ENCODE assay signal across 13 mouse cellular contexts in the genomic region with DNA sequence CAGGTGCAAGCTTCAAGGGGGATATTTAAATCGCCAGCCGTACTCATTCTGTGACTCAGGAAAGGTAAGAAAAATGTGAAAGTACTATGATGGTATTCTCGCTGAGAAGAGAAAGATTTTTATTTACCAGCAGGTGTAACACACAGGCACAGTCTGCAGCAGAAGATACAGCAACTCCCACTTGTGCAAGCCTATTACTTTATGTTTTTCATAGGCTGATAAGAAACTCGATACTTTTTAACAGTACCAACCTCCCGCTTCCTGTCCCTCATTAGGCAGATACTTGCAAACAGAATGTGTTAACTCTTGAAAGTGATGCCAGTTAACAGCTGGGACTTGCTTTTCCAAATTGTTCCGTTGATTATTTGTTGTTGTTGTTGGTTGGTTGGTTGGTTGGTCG. TPM values are rescaled to one million over a fixed set of nuclear protein-coding genes. Genes with fewer than 3 reads are reported as not detected.
A peak's percentile ranks its signal among the peaks of the same experiment; 100 is the strongest.
DNase-seq lines count a peak whose midpoint lies in the region; ATAC-seq and TF ChIP-seq lines count a peak whose summit lies in the region.
"Had no signal": no experiment of that assay in that cellular context is flagged by ENCODE, and none has a peak within 500 bp of the region (broad histone marks: within the 10 kb centered on the region; RNA-seq: fewer than 3 reads in every experiment).

No protein-coding gene starts in this region.

- no peak overlapping the region for H3K27ac ChIP-seq in kidney, embryonic 15.5 days
- no peak overlapping the region for H3K27ac ChIP-seq in embryonic facial prominence, embryonic 14.5 days (replicated peaks; ENCODE audit: low read depth, low read length)
- no peak overlapping the region for H3K27ac ChIP-seq in forebrain, postnatal 0 days (ENCODE audit: low read depth, low read length)
- no peak overlapping the region for H3K27ac ChIP-seq in liver, embryonic 16.5 days (ENCODE audit: low read length)

- no peaks in the 10 kb centered on the region for H3K36me3 ChIP-seq in kidney, embryonic 15.5 days
- no peaks in the 10 kb centered on the region for H3K36me3 ChIP-seq in embryonic facial prominence, embryonic 14.5 days (ENCODE audit: control insufficient read depth, insufficient read depth, low read length)
- H3K36me3 ChIP-seq in forebrain, postnatal 0 days (ENCODE audit: insufficient read depth), result no peaks in the 10 kb centered on the region
- H3K36me3 ChIP-seq in liver, embryonic 16.5 days (ENCODE audit: control insufficient read depth, insufficient read depth), result no peaks in the 10 kb centered on the region

- ATAC-seq in kidney, embryonic 15.5 days (replicated peaks; ENCODE audit: low FRiP score), result no peak
- no peak for ATAC-seq in embryonic facial prominence, embryonic 14.5 days (ENCODE audit: low read depth)
- no peak for ATAC-seq in forebrain, postnatal 0 days
- ATAC-seq in liver, embryonic 16.5 days (ENCODE audit: low read depth), result no peak

- H3K9ac ChIP-seq in kidney, embryonic 15.5 days, result no peak overlapping the region
- H3K9ac ChIP-seq in embryonic facial prominence, embryonic 14.5 days (ENCODE audit: low read depth, low read length), result no peak overlapping the region
- H3K9ac ChIP-seq in forebrain, postnatal 0 days, result no peak overlapping the region
- no peak overlapping the region for H3K9ac ChIP-seq in liver, embryonic 16.5 days (ENCODE audit: low read depth, low read length)

- peak overlapping the region; percentile 50 for H3K4me2 ChIP-seq in kidney, embryonic 15.5 days
- H3K4me2 ChIP-seq in embryonic facial prominence, embryonic 14.5 days (ENCODE audit: low read depth, low read length), result 0 out of 2 replicates have a peak overlapping the region, but pooled peaks have one; percentile 44
- H3K4me2 ChIP-seq in forebrain, postnatal 0 days (ENCODE audit: low read depth), result peak overlapping the region; percentile 34
- 0 out of 2 replicates have a peak overlapping the region, but pooled peaks have one; percentile 30 for H3K4me2 ChIP-seq in liver, embryonic 16.5 days (ENCODE audit: low read depth, low read length)

- peak overlapping the region; percentile 24 for H3K4me3 ChIP-seq in kidney, embryonic 15.5 days (replicated peaks)
- H3K4me3 ChIP-seq in embryonic facial prominence, embryonic 14.5 days (ENCODE audit: low read depth, low read length), result no peak overlapping the region
- H3K4me3 ChIP-seq in forebrain, postnatal 0 days (ENCODE audit: low read depth, low read length), result peak overlapping the region; percentile 19; the same call in 1 of the 2 replicates
- H3K4me3 ChIP-seq in liver, embryonic 16.5 days (ENCODE audit: low read depth, low read length), result no peak overlapping the region
- H3K4me3 ChIP-seq: megakaryocyte, embryonic 14.5 days had no signal

- no peak for TF ChIP-seq CTCF in forebrain, postnatal 0 days (IDR thresholded peaks at IDR 0.05; ENCODE audit: low read depth)

- no peak for DNase-seq in kidney, postnatal 36 days
- DNase-seq in embryonic facial prominence, embryonic 14.5 days (ENCODE audit: low spot score), result no peak
- DNase-seq in forebrain, postnatal 0 days, result no peak
- DNase-seq in frontal cortex, adult 2 months (ENCODE audit: extremely low spot score in 1 of 2, low spot score in 1 of 2), result no peak
- DNase-seq in adrenal gland, adult 8-10 months, result no peak
- DNase-seq: adrenal gland, postnatal 14 days; cerebellum, adult 8-10 months; layer of hippocampus, postnatal 36 days had no signal

- H3K4me1 ChIP-seq in kidney, embryonic 15.5 days, result no peaks in the 10 kb centered on the region
- no peaks in the 10 kb centered on the region for H3K4me1 ChIP-seq in embryonic facial prominence, embryonic 14.5 days (ENCODE audit: control insufficient read depth, insufficient read depth, low read length)
- H3K4me1 ChIP-seq in forebrain, postnatal 0 days (ENCODE audit: insufficient read depth), result no peaks in the 10 kb centered on the region
- no peaks in the 10 kb centered on the region for H3K4me1 ChIP-seq in liver, embryonic 16.5 days (ENCODE audit: control insufficient read depth, low read depth, low read length)
- H3K4me1 ChIP-seq: megakaryocyte, embryonic 14.5 days had no signal

- no peaks in the 10 kb centered on the region for H3K9me3 ChIP-seq in kidney, embryonic 15.5 days (replicated peaks)
- H3K9me3 ChIP-seq in embryonic facial prominence, embryonic 14.5 days (ENCODE audit: control insufficient read depth, low read length), result no peaks in the 10 kb centered on the region
- no peaks in the 10 kb centered on the region for H3K9me3 ChIP-seq in forebrain, postnatal 0 days (ENCODE audit: low read length)
- H3K9me3 ChIP-seq in liver, embryonic 16.5 days (replicated peaks; ENCODE audit: control insufficient read depth, low read length), result no peaks in the 10 kb centered on the region
- H3K9me3 ChIP-seq: megakaryocyte, embryonic 14.5 days had no signal

- 23% methylated on average over 7 of the region's 7 CpGs for WGBS in kidney, embryonic 15.5 days
- 26% methylated on average over 7 of the region's 7 CpGs for WGBS in embryonic facial prominence, embryonic 14.5 days
- WGBS in forebrain, postnatal 0 days, result 36% methylated on average over 7 of the region's 7 CpGs
- WGBS in liver, embryonic 16.5 days (ENCODE audit: insufficient replicate concordance), result 21% methylated on average over 7 of the region's 7 CpGs

- peaks cover 11% of the 10 kb centered on the region; the same call in 1 of the 2 replicates for H3K27me3 ChIP-seq in kidney, embryonic 15.5 days
- H3K27me3 ChIP-seq in embryonic facial prominence, embryonic 14.5 days (replicated peaks; ENCODE audit: control insufficient read depth, insufficient read depth, low read length), result peaks cover 6% of the 10 kb centered on the region; the same call in 1 of the 2 replicates
- no peaks in the 10 kb centered on the region for H3K27me3 ChIP-seq in forebrain, postnatal 0 days (ENCODE audit: insufficient read depth, low read length)
- no peaks in the 10 kb centered on the region for H3K27me3 ChIP-seq in liver, embryonic 16.5 days (ENCODE audit: control insufficient read depth, insufficient read depth, low read depth, low read length)

RNA-seq across cellular contexts. Expression of a gene that starts 0.6 kb away (rescaled TPM):
- polyA plus RNA-seq in kidney, embryonic 15.5 days (2015; fragmentation: Nextera tagmentation; extraction: Ambion mirVana), result 0.35 and 0.58 TPM in 2 replicates
- 0.69 and 0.79 TPM in 2 replicates for polyA plus RNA-seq in embryonic facial prominence, embryonic 14.5 days (2014; fragmentation: Nextera tagmentation; extraction: Ambion mirVana)
- total RNA-seq in forebrain, postnatal 0 days (2014; rRNA removed), result 0.15 and 0.29 TPM in 2 replicates
- polyA plus RNA-seq in forebrain, postnatal 0 days (2015; fragmentation: Nextera tagmentation; extraction: Ambion mirVana), result 0.16 and 0.39 TPM in 2 replicates
- 0.13 and 0.21 TPM in 2 replicates for polyA plus RNA-seq in liver, embryonic 16.5 days (2015; fragmentation: Nextera tagmentation; extraction: Ambion mirVana)
- 0.08 and 0.11 TPM in 2 replicates for polyA plus RNA-seq in frontal cortex, adult 2 months (2012; rRNA removed)
- 10 to 100 TPM in 1 of 4 experiments, 1 to 10 TPM in 3; 7.4 to 10.3 (median 9.0) TPM for total RNA-seq in adrenal gland, adult 8-10 months (2022)
- total RNA-seq: hematopoietic stem cell, adult 5-6 weeks; MEL had no signal

Comparison
In these comparisons a context has a peak if more than half of its experiments do, and no peak if none do; other contexts are left out.
1. H3K4me3 ChIP-seq: peak in kidney, embryonic 15.5 days (single experiment) and forebrain, postnatal 0 days (single experiment); none in embryonic facial prominence, embryonic 14.5 days (single experiment) and liver, embryonic 16.5 days (single experiment).
2. Peak in every context shown above with its lines, with median percentiles within 50 percentile points of each other: H3K4me2 ChIP-seq.